Mouse (Mus musculus): ENCODE measurements at regions not wholly inside any gene's neighbourhood (a gene's known extent, or its start where the extent isn't known, plus 50 kb on each side); places are given as distances from the start of the nearest gene placed in this dataset.

- no peak for DNase-seq (ENCODE audit: low spot score)
Observed at GRCm38 (mm10) chr10:98424450-98424849, 489.8 kb upstream of the Atp2b1 start.

GRCm38 (mm10) chr10:98434974-98435373 is 479.2 kb upstream of the Atp2b1 start:
- no peak for DNase-seq (ENCODE audit: low spot score)

GRCm38 (mm10) chr10:98461538-98461937 is 452.7 kb upstream of the Atp2b1 start:
- DNase-seq (ENCODE audit: low spot score): no peak

GRCm38 (mm10) chr10:98474581-98474980 is 439.6 kb upstream of the Atp2b1 start:
- DNase-seq (ENCODE audit: low spot score): no peak

- DNase-seq (ENCODE audit: low spot score): peak; percentile 37
Observed at GRCm38 (mm10) chr10:98485751-98486681, 428.2 kb upstream of the Atp2b1 start.

- DNase-seq (ENCODE audit: low spot score): peak; percentile 73
Observed at GRCm38 (mm10) chr10:98494354-98494753, 419.9 kb upstream of the Atp2b1 start.

GRCm38 (mm10) chr10:98496254-98496653 is 418.0 kb upstream of the Atp2b1 start:
- DNase-seq (ENCODE audit: low spot score): no peak

- DNase-seq (ENCODE audit: low spot score): no peak
Observed at GRCm38 (mm10) chr10:98500315-98500714, 413.9 kb upstream of the Atp2b1 start.

- DNase-seq (ENCODE audit: low spot score): no peak
Observed at GRCm38 (mm10) chr10:98501566-98501965, 412.6 kb upstream of the Atp2b1 start.

- DNase-seq (ENCODE audit: low spot score): no peak
Observed at GRCm38 (mm10) chr10:98504524-98504923, 409.7 kb upstream of the Atp2b1 start.

GRCm38 (mm10) chr10:98508515-98509143 is 405.6 kb upstream of the Atp2b1 start:
- DNase-seq (ENCODE audit: low spot score): no peak

GRCm38 (mm10) chr10:98514836-98515235 is 399.4 kb upstream of the Atp2b1 start:
- DNase-seq (ENCODE audit: low spot score): no peak

GRCm38 (mm10) chr10:98517609-98518008 is 396.6 kb upstream of the Atp2b1 start:
- no peak for DNase-seq (ENCODE audit: low spot score)

- no peak for DNase-seq (ENCODE audit: low spot score)
Observed at GRCm38 (mm10) chr10:98529565-98529964, 384.6 kb upstream of the Atp2b1 start.

- DNase-seq (ENCODE audit: low spot score): no peak
Observed at GRCm38 (mm10) chr10:98531425-98531824, 382.8 kb upstream of the Atp2b1 start.

- peak; percentile 26 for DNase-seq (ENCODE audit: low spot score)
Observed at GRCm38 (mm10) chr10:98538706-98539105, 375.5 kb upstream of the Atp2b1 start.

- no peak for DNase-seq (ENCODE audit: low spot score)
Observed at GRCm38 (mm10) chr10:98541062-98541461, 373.1 kb upstream of the Atp2b1 start.

GRCm38 (mm10) chr10:98542072-98542471 is 372.1 kb upstream of the Atp2b1 start:
- no peak for DNase-seq (ENCODE audit: low spot score)

GRCm38 (mm10) chr10:98543253-98543997 is 370.8 kb upstream of the Atp2b1 start:
- peak; percentile 58 for DNase-seq (ENCODE audit: low spot score)

- no peak for DNase-seq (ENCODE audit: low spot score)
Observed at GRCm38 (mm10) chr10:98543998-98544349, 370.2 kb upstream of the Atp2b1 start.

GRCm38 (mm10) chr10:98554575-98554974 is 359.6 kb upstream of the Atp2b1 start:
- no peak for DNase-seq (ENCODE audit: low spot score)

GRCm38 (mm10) chr10:98557470-98558060 is 356.6 kb upstream of the Atp2b1 start:
- DNase-seq (ENCODE audit: low spot score): no peak
